Mouse (Mus musculus) neural tube, embryonic 15.5 days (tissue): ENCODE data around the gene Magi3. TPM values are rescaled to one million over a fixed set of nuclear protein-coding genes. Genes with fewer than 3 reads are reported as not detected.

Source experiments
- ATAC-seq: fragments of 200-750 bp; cut with Nextera tagmentation; 2 replicates; pipeline ENCODE4 v1.8.0; 2017; ENCODE audit warnings: mild to moderate bottlenecking, moderate TSS enrichment, moderate library complexity; ENCODE audit not compliant: low FRiP score
- H3K27ac ChIP-seq: fragments of 300-500 bp; sonication (generic); replicated peaks from 2 replicates; pipeline ENCODE4 v1.5.1; 2015; ENCODE audit warnings: mild to moderate bottlenecking, inconsistent platforms
- H3K27me3 ChIP-seq: fragments of 300-500 bp; sonication (generic); replicated peaks from 2 replicates; pipeline ENCODE4 v1.6.1; 2015; ENCODE audit warnings: inconsistent platforms
- H3K36me3 ChIP-seq: fragments of 300-500 bp; sonication (generic); 2 replicates; pipeline ENCODE4 v1.6.1; 2015; ENCODE audit warnings: inconsistent platforms
- H3K4me1 ChIP-seq: fragments of 300-500 bp; sonication (generic); 2 replicates; pipeline ENCODE4 v1.6.1; 2015; ENCODE audit warnings: inconsistent platforms
- H3K4me2 ChIP-seq: fragments of 300-500 bp; sonication (generic); 2 replicates; pipeline ENCODE4 v1.6.1; 2015; ENCODE audit warnings: inconsistent platforms, mild to moderate bottlenecking, moderate library complexity
- H3K4me3 ChIP-seq: fragments of 300-500 bp; sonication (generic); replicated peaks from 2 replicates; pipeline ENCODE4 v1.5.1; 2015; ENCODE audit warnings: mild to moderate bottlenecking, inconsistent platforms
- H3K9ac ChIP-seq: fragments of 300-500 bp; sonication (generic); replicated peaks from 2 replicates; pipeline ENCODE4 v1.6.1; 2015; ENCODE audit warnings: mild to moderate bottlenecking, inconsistent platforms
- H3K9me3 ChIP-seq: fragments of 300-500 bp; sonication (generic); replicated peaks from 2 replicates; pipeline ENCODE4 v1.6.1; 2016; ENCODE audit warnings: inconsistent platforms
- WGBS: fragments of 180-500 bp; shearing (Covaris S2); methylation state at CpG from one replicate; pipeline ENCODE4 v1.1.7; 2015; ENCODE audit warnings: mixed read lengths; 5-methylcytosine and 5-hydroxymethylcytosine counted together
- polyA plus RNA-seq: library from polyadenylated mRNA; unstranded; fragments of >200 nt; fragmentation: Nextera tagmentation; extraction: Ambion mirVana; gene quantifications from 2 replicates; pipeline ENCODE4 v1.2.1, GENCODE M21; 2015

Magi3 gene
- polyA plus RNA-seq, 1 experiment from 2014 or later: 6.7 TPM

GRCm38 (mm10) chr3:104184270-104184669, 35.9 kb downstream of the Magi3 start:
- Histone ChIP-seq H3K4me1 (no peaks in the 10 kb centered on the region), H3K9ac (no peak overlapping the region), H3K4me2 (no peak overlapping the region), H3K27ac (no peak overlapping the region), H3K36me3 (no peaks in the 10 kb centered on the region), H3K27me3 (no peaks in the 10 kb centered on the region), H3K4me3 (no peak overlapping the region), H3K9me3 (no peaks in the 10 kb centered on the region)
- ATAC-seq: no peak
- WGBS: 98% methylated on average over 2 of the region's 2 CpGs

DNA sequence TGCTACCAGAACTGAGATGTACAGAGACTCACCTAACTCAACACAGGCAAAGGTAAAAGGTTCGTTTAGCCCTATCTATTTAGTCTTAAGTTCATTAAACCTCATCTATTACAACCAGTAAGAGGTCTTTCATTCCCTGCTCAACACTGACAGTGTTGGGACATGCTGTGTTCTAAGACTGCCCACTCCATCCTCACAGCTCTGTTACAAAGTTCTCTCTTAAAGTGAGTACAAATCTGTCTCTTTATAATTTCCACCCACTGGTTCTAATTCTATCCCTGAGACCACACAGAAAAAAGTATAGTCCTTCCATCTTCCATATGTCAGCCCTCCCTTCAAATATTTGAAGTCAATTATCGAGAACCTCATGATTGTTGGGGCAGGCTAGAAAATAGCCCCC, 36.5 kb downstream of the Magi3 start:
- Histone ChIP-seq H3K4me3 (no peak overlapping the region), H3K4me1 (no peaks in the 10 kb centered on the region), H3K27ac (no peak overlapping the region), H3K36me3 (peaks cover 1% of the 10 kb centered on the region; the same call in 1 of the 2 replicates), H3K27me3 (no peaks in the 10 kb centered on the region), H3K9ac (no peak overlapping the region), H3K4me2 (no peak overlapping the region), H3K9me3 (no peaks in the 10 kb centered on the region)
- no peak for ATAC-seq
- WGBS: 83% methylated on average over 2 of the region's 2 CpGs

- Histone ChIP-seq H3K9ac (no peak overlapping the region), H3K27me3 (no peaks in the 10 kb centered on the region), H3K36me3 (peaks cover 4% of the 10 kb centered on the region; the same call in 1 of the 2 replicates), H3K4me2 (no peak overlapping the region), H3K4me3 (no peak overlapping the region), H3K27ac (no peak overlapping the region), H3K4me1 (no peaks in the 10 kb centered on the region), H3K9me3 (no peaks in the 10 kb centered on the region)
- ATAC-seq: no peak
These were observed 37.5 kb downstream of the Magi3 start for GRCm38 (mm10) chr3:104182711-104183110.

DNA sequence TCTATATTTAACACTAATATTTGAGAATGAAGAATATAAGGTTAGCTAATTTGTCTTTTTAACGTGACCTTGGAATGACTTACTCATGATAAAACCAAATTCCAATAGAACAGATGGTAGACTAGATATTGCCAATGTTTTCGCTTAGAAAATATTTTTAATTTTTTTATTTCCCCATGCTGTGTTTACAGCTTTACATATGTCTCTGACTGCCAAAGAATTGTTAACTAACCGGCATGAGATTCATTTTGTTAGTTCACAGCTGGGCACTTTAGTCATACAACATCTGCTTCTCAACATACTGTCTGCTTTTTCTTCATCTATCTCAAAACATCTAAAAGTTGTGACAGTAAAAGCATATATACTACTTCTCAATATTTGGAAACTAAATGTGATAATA, 58.8 kb downstream of the Magi3 start:
- ATAC-seq: no peak
- WGBS: 67% methylated on average over 3 of the region's 3 CpGs
- no peak overlapping the region for H3K4me2 ChIP-seq

DNA sequence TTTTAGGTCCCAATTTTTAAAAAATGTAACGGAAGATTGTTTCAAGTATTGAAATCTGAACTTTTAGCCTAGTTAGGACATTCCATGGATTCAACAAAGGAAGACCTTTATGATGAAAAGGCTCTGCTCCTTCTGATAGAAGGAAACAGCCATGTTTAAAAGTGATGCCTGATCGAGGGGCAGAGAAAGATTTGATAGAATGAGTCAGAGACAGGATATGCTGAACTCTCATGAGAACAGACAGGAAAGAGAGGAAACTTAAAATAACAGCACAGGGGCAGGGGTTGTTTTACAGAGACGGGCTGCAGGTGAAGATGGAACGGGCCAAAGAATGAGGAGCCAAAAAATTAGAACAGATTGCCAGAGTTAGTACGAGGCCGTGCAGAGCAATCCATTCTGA, 59.6 kb downstream of the Magi3 start:
- WGBS: 87% methylated on average over 6 of the region's 6 CpGs
- ATAC-seq: no peak
- Histone ChIP-seq H3K9me3 (no peaks in the 10 kb centered on the region), H3K4me3 (no peak overlapping the region), H3K9ac (no peak overlapping the region), H3K36me3 (no peaks in the 10 kb centered on the region), H3K4me2 (no peak overlapping the region), H3K27ac (no peak overlapping the region), H3K4me1 (no peaks in the 10 kb centered on the region), H3K27me3 (no peaks in the 10 kb centered on the region)

More for the DNA sequence above, 58.8 kb downstream of the Magi3 start:
- Histone ChIP-seq H3K4me1 (no peaks in the 10 kb centered on the region), H3K27me3 (no peaks in the 10 kb centered on the region), H3K9me3 (no peaks in the 10 kb centered on the region), H3K9ac (no peak overlapping the region), H3K36me3 (no peaks in the 10 kb centered on the region), H3K27ac (no peak overlapping the region), H3K4me3 (no peak overlapping the region)

DNA sequence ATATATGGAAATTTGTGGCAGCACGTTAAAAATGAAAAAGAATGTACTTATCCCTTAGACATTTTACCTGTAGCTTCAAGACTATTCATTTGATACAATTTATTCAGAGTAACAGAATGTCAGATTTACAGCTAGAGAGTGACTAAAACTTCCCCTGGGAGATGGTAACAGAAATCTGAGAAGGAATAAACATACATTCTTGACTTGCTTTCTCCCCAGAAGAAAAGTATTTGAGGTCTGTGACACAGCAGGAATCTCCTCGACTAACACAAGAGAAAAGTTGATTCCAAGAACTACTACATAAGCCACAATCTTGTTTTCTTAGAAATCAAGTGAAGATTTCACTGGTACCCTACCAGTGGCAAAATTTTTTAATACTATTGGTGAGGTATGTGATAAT, 70.0 kb downstream of the Magi3 start:
- Histone ChIP-seq H3K4me1 (no peaks in the 10 kb centered on the region), H3K4me2 (no peak overlapping the region), H3K9me3 (no peaks in the 10 kb centered on the region), H3K4me3 (no peak overlapping the region), H3K27me3 (no peaks in the 10 kb centered on the region), H3K27ac (no peak overlapping the region), H3K9ac (no peak overlapping the region), H3K36me3 (no peaks in the 10 kb centered on the region)
- ATAC-seq: no peak
- WGBS: 68% methylated on average over 2 of the region's 2 CpGs

- H3K36me3 ChIP-seq: no peaks in the 10 kb centered on the region
- ATAC-seq: no peak
- no peak overlapping the region for H3K27ac ChIP-seq
- H3K4me2 ChIP-seq: no peak overlapping the region
- H3K9ac ChIP-seq: no peak overlapping the region
- H3K4me1 ChIP-seq: no peaks in the 10 kb centered on the region
- H3K9me3 ChIP-seq: no peaks in the 10 kb centered on the region
- H3K27me3 ChIP-seq: no peaks in the 10 kb centered on the region
- WGBS: 39% methylated on average over 4 of the region's 4 CpGs
- H3K4me3 ChIP-seq: no peak overlapping the region
These were observed 77.8 kb downstream of the Magi3 start for GRCm38 (mm10) chr3:104142376-104142775.

- ATAC-seq: no peak
These were observed 81.2 kb downstream of the Magi3 start for GRCm38 (mm10) chr3:104138953-104139450.

GRCm38 (mm10) chr3:104125628-104126027, 94.5 kb downstream of the Magi3 start:
- no peak overlapping the region for H3K27ac ChIP-seq
- H3K4me1 ChIP-seq: no peaks in the 10 kb centered on the region
- no peaks in the 10 kb centered on the region for H3K27me3 ChIP-seq
- H3K36me3 ChIP-seq: no peaks in the 10 kb centered on the region
- no peak overlapping the region for H3K9ac ChIP-seq
- 62% methylated on average over 1 of the region's 1 CpGs for WGBS
- H3K4me3 ChIP-seq: no peak overlapping the region
- no peaks in the 10 kb centered on the region for H3K9me3 ChIP-seq
- no peak overlapping the region for H3K4me2 ChIP-seq
- ATAC-seq: no peak

More at GRCm38 (mm10) chr3:104138953-104139450, 81.2 kb downstream of the Magi3 start:
- H3K4me1 ChIP-seq: no peaks in the 10 kb centered on the region
- no peaks in the 10 kb centered on the region for H3K36me3 ChIP-seq
- H3K9me3 ChIP-seq: no peaks in the 10 kb centered on the region
- WGBS: 95% methylated on average over 4 of the region's 4 CpGs
- no peak overlapping the region for H3K9ac ChIP-seq
- H3K27me3 ChIP-seq: no peaks in the 10 kb centered on the region
- no peak overlapping the region for H3K4me3 ChIP-seq
- no peak overlapping the region for H3K27ac ChIP-seq
- H3K4me2 ChIP-seq: no peak overlapping the region

GRCm38 (mm10) chr3:104123846-104124245, 96.3 kb downstream of the Magi3 start:
- 95% methylated on average over 1 of the region's 1 CpGs for WGBS
- Histone ChIP-seq H3K4me1 (no peaks in the 10 kb centered on the region), H3K9ac (no peak overlapping the region), H3K4me3 (no peak overlapping the region), H3K27me3 (no peaks in the 10 kb centered on the region), H3K36me3 (no peaks in the 10 kb centered on the region), H3K4me2 (no peak overlapping the region), H3K9me3 (no peaks in the 10 kb centered on the region), H3K27ac (no peak overlapping the region)
- ATAC-seq: no peak

- H3K4me1 ChIP-seq: no peaks in the 10 kb centered on the region
- H3K27ac ChIP-seq: no peak overlapping the region
- no peaks in the 10 kb centered on the region for H3K27me3 ChIP-seq
- no peak overlapping the region for H3K4me2 ChIP-seq
- H3K9me3 ChIP-seq: no peaks in the 10 kb centered on the region
- ATAC-seq: no peak
- H3K9ac ChIP-seq: no peak overlapping the region
- no peak overlapping the region for H3K4me3 ChIP-seq
- 77% methylated on average over 3 of the region's 3 CpGs for WGBS
- H3K36me3 ChIP-seq: no peaks in the 10 kb centered on the region
These were observed 110.7 kb downstream of the Magi3 start for GRCm38 (mm10) chr3:104109478-104109877.

- no peak for ATAC-seq
- H3K27ac ChIP-seq: no peak overlapping the region
- no peak overlapping the region for H3K9ac ChIP-seq
- 46% methylated on average over 1 of the region's 1 CpGs for WGBS
- H3K4me1 ChIP-seq: no peaks in the 10 kb centered on the region
- no peaks in the 10 kb centered on the region for H3K9me3 ChIP-seq
- H3K27me3 ChIP-seq: no peaks in the 10 kb centered on the region
- no peaks in the 10 kb centered on the region for H3K36me3 ChIP-seq
- no peak overlapping the region for H3K4me3 ChIP-seq
- no peak overlapping the region for H3K4me2 ChIP-seq
These were observed 115.2 kb downstream of the Magi3 start for GRCm38 (mm10) chr3:104104942-104105341.

GRCm38 (mm10) chr3:104101721-104102120, 118.5 kb downstream of the Magi3 start:
- Histone ChIP-seq H3K27me3 (no peaks in the 10 kb centered on the region), H3K9me3 (no peaks in the 10 kb centered on the region), H3K27ac (no peak overlapping the region), H3K9ac (no peak overlapping the region), H3K4me2 (no peak overlapping the region), H3K4me3 (no peak overlapping the region), H3K36me3 (no peaks in the 10 kb centered on the region), H3K4me1 (no peaks in the 10 kb centered on the region)
- ATAC-seq: no peak
- 80% methylated on average over 3 of the region's 3 CpGs for WGBS
